Mouse (Mus musculus) cerebellum, adult 2 months (tissue): Measurements from ENCODE around the gene Rassf2.

Source experiments
- CTCF ChIP-seq: fragments of 200-500 bp; IDR thresholded peaks from 2 replicates; pipeline ENCODE4 v1.5.1; 2011; ENCODE audit warnings: low read depth, mild to moderate bottlenecking, control low read depth, low read length, moderate library complexity, borderline replicate concordance; ENCODE audit not compliant: insufficient read depth
- POLR2A ChIP-seq: fragments of 200-500 bp; IDR thresholded peaks from 2 replicates; pipeline ENCODE4 v1.6.1; 2011; ENCODE audit warnings: low read length, control low read depth, borderline replicate concordance; ENCODE audit not compliant: insufficient read depth

GRCm38 (mm10) chr2:131948916-131949639 lies 81.0 kb downstream of the Rassf2 start:
- TF ChIP-seq POLR2A (no peak), CTCF (no peak)
